Mouse (Mus musculus) liver (tissue): ENCODE data around the gene Ust.

Source experiments
- DNase-seq: peaks from one replicate; pipeline ENCODE4 v3.0.0-alpha.2; 2020; ENCODE audit warnings: mixed read lengths

Ust gene

GRCm38 (mm10) chr10:8427671-8428364 lies 90.8 kb downstream of the Ust start:
- no peak for DNase-seq

- no peak for DNase-seq
Measured at GRCm38 (mm10) chr10:8419496-8420009, 99.1 kb downstream of the Ust start.

GRCm38 (mm10) chr10:8415474-8415873 lies 103.2 kb downstream of the Ust start:
- DNase-seq = no peak

- DNase-seq = no peak
Measured at GRCm38 (mm10) chr10:8415036-8415435, 103.6 kb downstream of the Ust start.

DNA sequence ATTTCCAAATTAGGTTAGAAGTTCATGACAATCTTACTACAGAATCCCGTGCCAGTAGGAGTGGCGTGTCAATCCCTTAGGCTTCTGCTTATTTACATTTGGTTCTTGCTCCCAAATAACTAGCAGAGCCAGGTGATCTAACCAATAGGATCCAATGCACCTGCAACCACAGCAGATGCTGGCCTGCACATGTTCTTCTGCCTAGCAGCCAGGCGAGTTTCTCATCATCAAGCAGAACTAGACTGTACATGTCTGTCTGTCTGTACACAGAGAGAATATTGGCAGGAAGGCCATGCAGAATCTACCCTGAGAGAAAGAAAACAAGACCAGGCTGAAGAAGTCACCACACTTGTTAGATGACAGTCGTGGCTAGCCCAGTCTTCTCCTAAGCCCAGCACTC lies 113.5 kb downstream of the Ust start:
- DNase-seq = no peak

DNA sequence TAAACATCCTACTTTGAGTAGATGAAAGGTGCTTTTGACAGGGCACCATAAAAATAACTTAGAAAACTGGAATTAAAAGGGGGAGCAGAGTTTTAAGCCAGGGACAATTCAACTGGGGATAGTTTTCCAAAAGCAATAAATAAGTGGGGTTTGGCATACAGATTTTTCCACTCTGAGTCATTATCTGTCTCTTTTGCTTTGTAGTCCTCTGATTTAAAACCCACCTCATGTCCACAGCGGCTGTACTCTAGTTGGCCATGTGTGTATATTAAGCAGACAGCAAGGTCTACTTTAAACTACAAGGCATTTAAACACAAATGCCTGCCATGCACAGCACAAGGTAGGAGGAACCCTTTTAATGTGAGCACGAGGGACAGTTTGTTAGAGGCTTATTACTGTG lies 126.4 kb downstream of the Ust start:
- DNase-seq = no peak

DNA sequence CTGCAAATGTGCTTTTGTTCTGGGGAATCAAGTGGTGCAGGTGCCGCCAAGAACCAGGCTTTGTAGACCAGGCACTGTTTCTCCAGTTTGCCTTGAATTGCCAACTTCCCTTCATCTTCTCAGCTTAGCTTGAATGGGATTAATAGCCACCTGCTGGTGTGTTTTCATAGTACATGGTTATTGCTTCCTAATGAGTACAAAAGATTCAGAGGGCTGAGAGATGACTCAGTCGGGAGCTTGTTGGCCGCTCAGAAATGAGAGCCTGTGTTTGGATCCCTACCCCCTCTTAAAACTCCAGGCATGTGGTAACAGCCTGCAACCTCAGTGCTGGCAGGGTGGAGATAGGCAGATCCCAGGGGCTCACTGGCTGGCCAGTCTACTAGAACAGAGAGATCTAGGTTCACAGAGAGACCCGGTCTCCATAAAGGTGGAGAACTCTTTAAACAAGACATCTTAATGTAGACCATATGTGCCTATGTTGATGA lies 127.3 kb downstream of the Ust start:
- no peak for DNase-seq

- no peak for DNase-seq
Measured at GRCm38 (mm10) chr10:8388239-8388638, 130.4 kb downstream of the Ust start.

GRCm38 (mm10) chr10:8369894-8370500 lies 148.6 kb downstream of the Ust start:
- no peak for DNase-seq

DNA sequence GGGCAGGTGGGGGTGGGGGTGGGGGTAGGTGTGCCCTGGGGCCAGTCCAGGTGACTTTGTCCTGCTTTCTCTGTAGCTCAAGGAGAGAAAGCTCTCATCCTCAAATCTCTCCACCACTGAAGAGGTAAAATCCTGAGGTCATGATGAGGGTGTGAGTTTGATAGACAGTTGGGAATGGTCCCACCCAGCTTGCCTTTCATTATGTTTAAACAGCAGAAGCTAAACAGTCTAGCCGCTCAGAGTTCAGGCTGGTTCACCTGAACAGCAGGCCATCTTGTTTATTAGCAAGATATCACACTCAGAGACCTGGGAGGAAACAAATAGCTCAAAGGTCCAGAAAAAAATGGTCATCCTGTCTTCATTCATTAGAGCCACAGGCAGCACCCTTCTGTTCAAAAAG lies 152.8 kb downstream of the Ust start:
- DNase-seq = no peak

GRCm38 (mm10) chr10:8364182-8364581 lies 154.4 kb downstream of the Ust start:
- no peak for DNase-seq

DNA sequence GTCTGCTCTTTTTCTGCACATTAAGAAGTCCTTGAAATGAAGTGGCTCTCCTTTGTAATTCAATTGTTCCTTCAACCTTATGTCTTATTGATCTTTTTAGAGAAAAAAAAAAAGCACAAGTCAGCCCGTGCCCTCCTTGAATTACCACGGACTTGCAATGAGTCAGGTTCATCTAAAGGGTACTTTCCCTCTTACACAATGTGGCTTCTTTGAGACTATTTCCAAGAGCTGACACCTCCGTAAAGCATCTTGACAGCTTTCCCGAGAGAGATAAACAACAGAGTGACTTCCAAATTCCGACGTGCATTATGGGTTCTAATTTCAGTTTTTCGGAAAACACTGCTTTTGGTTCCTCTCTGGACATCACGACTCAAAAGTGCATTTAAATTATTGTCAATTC lies 155.3 kb downstream of the Ust start:
- DNase-seq = no peak

GRCm38 (mm10) chr10:8358286-8359045 lies 160.2 kb downstream of the Ust start:
- DNase-seq = no peak

DNA sequence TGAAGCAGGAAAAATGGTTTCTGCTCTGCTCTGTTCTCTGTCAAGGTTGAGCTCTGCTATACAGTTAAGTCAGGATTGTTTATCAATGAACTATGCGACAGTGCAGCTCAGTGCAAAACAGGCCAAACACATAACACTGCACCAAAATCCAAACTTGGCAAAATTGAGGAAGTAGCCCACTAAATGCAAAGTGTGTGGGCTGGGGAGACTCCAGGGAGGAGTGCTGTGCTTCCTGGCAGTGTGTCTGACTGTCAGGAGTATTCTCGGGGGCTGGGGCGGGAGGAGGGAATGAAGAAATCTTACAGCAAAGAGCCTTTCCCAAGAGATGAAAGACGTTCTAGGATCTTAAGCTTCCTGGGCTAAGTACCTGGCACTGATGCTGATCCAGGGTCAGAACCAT lies 165.1 kb downstream of the Ust start:
- DNase-seq = no peak

DNA sequence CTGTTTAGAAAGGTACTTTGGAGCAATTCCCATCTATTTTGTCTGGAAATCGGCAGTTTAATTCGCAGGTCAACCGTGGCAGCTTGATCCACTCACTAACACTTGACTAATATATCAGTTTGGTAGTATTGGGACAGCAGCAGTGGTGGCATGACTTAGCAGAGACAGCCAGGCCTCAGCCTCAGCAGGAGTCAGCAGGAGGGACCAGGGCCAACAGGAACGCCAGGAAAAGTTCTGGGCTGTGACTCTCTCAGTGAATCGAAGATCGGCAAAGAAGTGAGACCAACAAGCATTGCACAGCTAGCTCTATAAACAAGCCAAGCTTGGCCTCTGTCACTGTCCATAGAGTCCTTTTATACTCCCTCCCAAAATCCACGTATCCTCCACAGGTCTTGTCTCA lies 168.0 kb downstream of the Ust start:
- no peak for DNase-seq

- DNase-seq = no peak
Measured at GRCm38 (mm10) chr10:8347497-8347896, 171.1 kb downstream of the Ust start.

GRCm38 (mm10) chr10:8342556-8342955 lies 176.1 kb downstream of the Ust start:
- no peak for DNase-seq

DNA sequence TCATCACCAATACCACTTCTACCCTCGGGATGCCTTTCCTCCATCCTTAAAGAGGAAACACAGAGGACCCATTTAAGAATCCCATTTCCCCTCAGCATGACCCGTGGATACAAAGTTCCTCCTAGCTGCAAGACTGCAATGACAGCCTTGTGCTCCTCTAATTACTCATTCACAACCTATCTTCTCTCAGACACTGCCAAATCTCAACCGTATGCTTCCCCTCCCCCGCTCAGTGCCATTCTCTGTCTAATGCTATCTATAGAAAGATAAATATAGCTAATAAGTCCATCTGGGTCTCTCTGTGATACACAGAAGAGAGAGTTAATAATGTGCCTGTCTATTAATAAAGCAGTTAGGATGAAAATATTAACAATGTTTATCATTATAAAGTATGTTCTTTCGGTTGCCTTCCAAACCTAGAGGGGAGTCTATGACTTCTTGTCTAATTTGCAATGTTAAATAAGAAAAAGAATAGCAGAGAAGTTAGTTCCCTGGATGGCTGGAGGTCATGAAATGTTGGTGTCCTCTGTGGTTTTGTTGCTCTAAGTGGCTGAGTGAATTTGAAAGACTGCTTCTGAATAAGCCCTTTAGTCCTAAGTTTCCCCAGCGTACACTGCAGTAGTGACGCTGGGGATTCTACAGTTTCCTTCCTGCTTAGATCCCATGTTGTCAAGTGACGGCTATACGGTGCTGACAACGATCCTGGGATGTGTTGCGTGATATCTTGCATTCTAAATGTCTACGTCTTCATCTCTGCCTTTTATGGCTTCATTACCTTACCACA lies 178.8 kb downstream of the Ust start:
- DNase-seq = no peak

- DNase-seq = no peak
Measured at GRCm38 (mm10) chr10:8336601-8337000, 182.0 kb downstream of the Ust start.

GRCm38 (mm10) chr10:8330958-8331357 lies 187.7 kb downstream of the Ust start:
- DNase-seq = no peak

DNA sequence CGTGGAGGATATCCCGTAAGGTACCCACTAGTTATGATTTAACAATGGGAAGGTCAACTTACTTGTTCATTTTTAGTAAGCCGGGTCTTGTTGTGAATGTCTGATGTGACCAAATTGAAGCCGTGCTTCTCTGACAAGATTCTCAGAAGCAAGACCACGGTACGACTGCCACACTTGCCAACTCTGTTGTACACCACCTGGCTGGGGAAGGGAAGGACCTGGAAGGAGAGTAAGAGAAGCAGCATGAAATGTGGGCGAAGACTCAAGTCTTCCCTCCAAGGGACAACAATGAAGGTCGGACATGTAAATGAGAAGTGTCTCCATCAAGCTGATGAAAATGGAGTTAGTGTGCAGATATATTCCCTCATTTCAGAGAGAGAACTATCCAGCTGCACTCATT lies 188.6 kb downstream of the Ust start:
- DNase-seq = no peak

DNA sequence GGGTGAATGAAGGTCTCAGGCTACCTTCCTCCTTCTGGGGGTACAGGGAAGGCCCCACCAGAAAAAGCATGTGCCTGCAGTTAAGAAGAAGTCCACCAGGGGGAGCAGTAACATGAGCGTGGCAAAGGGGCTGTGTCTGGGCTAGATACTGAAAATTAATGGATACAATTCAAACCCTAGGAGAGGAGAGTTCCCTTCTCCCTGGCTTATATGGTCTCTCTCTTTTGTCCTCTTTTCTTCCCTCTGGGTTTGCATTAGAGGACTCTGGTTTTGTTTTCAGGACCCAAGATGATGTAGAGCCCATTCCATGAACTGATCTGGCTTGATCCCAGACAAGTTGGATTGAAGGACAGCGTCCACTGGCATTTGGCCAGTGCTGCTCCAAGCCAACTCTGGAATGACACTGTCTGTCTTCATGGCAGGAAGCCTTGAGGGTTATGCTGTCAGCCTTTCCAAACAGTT lies 195.3 kb downstream of the Ust start:
- DNase-seq = peak; percentile 40

DNA sequence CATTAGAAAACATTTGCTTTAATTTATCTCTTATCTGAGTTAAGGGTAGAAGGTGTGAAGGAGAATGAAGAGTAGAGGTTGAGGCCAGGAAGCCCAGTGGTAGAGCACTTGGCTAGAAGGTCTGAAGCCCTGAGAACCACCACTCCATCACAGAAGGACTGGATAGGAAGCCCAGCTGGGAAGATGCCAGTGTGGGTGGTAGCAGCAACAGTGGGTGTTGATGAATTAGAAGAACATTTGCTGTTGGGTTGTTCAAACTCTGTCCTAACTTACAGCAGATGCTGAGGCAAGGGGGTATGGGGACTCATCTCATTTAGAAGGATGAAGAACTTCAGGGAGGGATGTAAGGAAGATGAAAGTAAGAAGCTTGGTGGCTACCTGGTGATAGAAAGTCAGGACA lies 197.9 kb downstream of the Ust start:
- no peak for DNase-seq
